Mouse (Mus musculus) spleen, adult 2 months (tissue): Measurements from ENCODE around the gene Nt5m.

Source experiments
- CTCF ChIP-seq: fragments of 200-500 bp; IDR thresholded peaks from 2 replicates; pipeline ENCODE4 v1.5.1; 2011; ENCODE audit warnings: mild to moderate bottlenecking, inconsistent platforms; ENCODE audit not compliant: insufficient read depth, insufficient read length, insufficient replicate concordance; ENCODE audit errors: extremely low read depth
- POLR2A ChIP-seq: fragments of 200-500 bp; IDR thresholded peaks from 2 replicates; pipeline ENCODE4 v1.6.1; 2011; ENCODE audit warnings: low read depth, low read length, inconsistent platforms

- TF ChIP-seq CTCF (no peak), POLR2A (no peak)
Measured at GRCm38 (mm10) chr11:59885217-59885986, 46.2 kb downstream of the Nt5m start.
